Mouse (Mus musculus): Measurements from ENCODE around the gene Sarnp.

Sarnp gene

DNA sequence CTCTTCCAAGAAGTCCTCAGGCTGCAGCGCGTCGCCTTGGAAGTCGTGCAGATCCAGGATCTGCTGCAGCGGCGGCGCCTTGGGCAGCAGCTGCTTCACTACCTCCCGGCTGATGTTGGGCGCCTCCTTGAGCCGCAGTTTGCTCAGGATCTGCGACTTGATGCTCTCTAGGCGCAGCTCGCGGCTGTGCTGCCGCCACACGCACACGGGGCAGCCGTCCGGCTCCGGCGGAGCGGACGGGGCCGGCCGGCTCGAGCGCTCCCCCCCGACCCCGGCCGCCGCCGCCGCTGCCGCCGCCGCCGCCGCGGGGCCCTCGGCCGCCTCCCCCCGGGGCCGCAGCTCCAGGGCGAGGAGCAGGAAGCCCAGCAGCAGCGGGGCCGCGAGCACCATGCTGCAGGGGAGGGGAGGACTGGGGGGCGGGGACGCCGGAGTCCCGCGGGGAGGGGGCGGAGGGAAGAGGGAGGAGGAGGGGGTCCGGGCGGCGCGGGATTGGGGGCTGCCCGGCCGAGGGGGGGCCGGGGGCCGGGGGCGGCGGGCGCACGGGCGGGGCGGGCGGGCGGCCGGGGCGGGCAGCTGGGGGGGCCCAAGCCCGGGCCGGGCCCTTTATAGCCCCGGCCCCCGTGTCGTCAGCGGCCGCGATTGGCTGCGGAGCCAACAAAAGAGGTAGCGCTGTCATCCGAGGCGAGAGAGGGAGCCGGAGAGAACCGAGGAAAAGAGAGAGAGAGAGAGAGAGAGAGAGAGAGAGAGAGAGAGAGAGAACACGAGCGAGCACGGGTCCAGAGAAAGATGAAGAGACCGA lies 74.4 kb downstream of the Sarnp start, which contains the start of gene Gdf11:
TSS of gene Gdf11 (minus strand) at position 423 of the 799 bp plus-strand sequence.
- DNase-seq (ENCODE audit: low read depth, low spot score) = peak; percentile 64

DNA sequence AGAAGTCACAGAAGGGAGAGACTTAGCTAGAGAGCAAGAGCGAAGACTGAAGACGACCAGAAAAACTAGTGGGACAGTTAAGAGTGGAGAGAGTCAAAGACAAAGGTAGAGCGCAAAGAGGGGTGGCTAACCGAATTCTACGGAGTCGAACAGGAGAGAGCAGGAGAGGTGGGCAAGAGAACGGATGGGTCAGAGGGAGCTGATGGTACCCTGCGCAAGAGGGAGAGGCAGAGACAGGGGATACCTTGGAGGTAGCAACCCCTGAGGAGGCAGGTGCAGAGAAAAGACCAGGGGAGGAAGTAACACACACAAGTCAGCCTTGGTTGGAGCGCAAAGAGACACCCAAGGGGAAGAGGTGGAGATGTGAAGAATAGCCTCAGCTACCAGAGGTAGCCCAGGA lies 75.1 kb downstream of the Sarnp start:
- DNase-seq (ENCODE audit: low read depth, low spot score) = no peak

DNA sequence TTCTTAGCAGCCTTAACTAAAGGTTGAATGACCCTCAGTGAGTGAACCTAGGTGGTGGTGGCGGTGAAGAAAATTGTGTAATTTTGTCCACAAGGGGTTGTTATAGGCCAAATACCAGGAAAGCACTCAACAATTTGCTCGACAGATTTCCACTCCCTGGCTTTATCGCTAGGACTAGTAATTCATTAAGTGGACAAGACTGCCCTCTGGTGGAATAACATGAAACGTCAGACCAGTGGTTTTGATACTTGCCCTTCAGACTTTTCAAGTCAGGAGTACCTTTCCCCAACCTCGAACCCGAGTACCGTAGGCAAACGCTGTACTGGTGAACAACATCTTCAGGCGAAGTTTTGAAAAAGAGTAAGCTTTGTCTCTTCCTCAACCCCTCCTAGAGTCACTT lies 78.3 kb downstream of the Sarnp start:
- peak; percentile 95 for DNase-seq (ENCODE audit: low read depth, low spot score)

DNA sequence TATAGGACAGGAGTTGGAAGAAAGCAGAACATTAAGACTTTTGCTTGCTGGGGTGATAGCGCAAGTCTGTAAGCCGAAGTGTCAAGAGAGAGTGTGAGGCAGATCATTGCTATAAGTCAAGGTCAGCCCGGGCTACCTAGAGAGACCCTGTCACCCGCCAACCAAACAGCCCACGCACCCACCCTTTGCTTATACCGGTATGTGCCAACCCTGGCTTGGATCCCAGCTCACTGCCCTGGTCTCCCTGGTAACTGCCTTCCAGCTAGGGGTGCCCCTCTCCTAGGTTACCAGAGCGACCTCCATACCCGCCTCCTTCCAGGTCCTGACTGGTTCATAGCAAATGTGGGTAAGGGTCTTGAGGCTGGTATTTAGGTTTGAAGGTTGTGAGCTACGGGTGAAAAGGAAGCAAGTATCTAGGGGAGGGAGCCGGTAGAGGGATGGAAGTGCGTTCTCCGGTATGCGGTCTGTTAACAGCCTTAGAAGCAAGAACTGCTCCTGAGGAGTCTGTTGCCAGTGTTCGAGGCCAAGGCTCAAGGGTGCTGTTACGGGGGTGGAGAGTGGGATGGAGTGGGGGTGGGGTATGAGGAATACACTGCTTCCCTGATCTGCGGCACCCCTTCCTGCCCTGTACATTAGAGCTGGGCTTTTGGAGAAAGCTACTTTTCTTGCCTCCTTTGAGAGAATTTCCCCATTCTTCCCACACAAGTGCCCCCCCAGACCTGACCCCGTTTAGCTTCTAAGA lies 79.0 kb downstream of the Sarnp start:
- no peak for DNase-seq (ENCODE audit: low read depth, low spot score)

DNA sequence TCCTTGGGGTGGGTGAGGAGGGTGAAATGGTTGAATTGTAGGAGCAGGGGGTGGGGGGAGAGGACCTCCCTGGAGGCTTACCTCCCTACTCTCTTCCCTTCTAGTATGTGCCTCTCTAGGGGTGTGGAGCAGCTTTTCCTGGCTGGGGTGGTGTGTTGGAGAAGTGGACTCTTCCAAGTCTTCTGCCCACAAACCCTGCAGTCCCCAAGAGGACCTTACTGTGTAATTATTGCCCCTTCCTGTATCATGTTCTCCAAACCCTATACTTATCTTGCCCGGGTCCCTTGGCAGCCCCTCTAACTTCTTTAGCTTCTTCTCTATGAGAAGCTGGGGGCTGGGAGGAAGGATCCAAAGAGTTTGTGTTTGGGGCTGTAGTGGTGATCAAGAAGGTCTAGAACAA lies 79.7 kb downstream of the Sarnp start:
- DNase-seq (ENCODE audit: low read depth, low spot score) = no peak

DNA sequence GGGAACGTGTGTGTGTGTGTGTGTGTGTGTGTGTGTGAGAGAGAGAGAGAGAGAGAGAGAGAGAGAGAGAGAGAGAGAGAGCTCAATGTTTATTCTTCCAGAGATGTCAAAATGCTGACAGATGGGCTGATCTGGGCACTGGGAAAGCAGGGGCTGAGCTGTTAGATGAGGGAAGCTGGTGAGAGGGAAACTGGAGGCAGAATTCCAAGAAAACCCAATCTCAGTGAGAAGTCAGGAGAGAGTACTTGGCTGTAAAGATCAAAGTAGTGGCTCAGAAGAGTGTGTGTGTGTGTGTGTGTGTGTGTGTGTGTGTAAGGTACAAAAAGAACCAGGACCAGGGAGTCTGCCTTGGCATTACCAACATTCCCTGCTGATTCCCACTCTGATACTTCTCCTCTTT lies 80.4 kb downstream of the Sarnp start:
- no peak for DNase-seq (ENCODE audit: low read depth, low spot score)

DNA sequence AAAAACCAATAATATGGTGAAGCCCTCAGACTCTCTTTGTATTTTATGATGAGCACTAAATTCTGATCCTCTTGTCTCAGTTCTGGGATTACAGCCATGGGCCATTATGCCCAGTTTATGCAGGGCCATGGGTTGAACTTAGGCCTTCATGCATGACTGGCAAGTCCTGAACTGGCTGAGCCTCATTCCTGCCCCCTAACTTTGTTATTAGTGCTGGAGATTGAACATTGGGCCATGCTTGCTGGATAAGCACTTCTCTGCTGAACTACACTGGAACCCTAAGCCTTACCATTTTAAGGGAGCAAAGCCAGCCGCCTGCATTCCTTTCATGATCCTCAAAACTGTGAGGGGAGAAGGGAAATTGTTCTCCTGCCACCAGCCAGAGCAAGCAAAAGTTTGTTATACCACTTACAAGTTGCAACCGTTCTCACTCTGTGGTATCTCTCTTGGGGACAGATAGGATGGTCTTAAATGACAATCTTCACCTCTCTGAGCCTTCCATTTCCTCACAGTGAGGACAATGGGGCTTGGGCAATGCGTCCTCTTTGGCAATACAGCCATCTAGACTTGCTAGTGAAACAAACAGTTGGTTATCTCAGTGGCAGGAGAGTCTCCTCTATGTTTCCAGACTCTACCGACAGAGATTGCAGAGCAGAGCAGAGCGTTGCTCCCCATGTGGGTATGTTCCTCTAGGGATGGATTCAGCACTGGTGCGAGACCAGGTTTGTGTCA lies 82.8 kb downstream of the Sarnp start:
- DNase-seq (ENCODE audit: low read depth, low spot score) = no peak

DNA sequence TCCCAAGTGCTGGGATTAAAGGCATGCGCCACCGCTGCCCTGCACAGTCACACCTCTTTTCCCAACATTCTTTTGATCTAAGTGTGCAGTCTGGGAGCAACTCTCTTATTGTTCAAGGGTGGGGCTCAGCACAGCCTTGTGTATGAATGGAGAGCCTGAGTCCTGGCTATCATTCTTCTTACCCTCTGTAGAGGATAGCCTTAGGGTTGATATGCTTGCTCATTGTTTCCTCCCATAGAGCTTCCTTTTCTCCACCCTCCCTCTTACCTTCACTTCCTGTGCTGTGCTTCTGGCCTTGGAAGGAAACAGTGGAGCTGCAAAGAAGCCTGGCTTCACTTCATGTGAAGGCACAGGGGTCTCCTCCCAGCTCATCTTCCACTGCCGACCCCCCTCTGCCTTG lies 83.6 kb downstream of the Sarnp start, which contains the start of gene Cd63:
TSS of gene Cd63 (plus strand) at position 292 of the 400 bp plus-strand sequence.
- DNase-seq (ENCODE audit: low read depth, low spot score) = no peak

DNA sequence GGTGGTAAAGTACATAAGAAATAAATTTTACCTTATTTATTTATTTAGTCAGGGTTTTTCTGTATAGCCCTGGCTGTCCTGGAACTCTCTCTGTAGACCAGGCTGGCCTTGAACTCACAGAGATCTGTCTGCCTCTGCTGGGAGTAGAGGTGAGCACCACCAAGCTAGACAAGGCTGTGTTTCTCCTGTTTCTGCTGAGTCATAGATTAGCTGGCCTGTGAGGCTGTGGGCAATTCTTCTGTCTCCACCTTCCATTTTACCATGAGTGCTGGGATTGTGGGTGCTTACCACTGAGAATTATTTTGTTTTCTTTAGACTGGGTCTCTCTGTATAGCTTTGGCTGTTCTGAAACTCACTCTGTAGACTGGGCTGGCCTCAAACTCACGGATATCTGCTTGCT lies 84.3 kb downstream of the Sarnp start:
- no peak for DNase-seq (ENCODE audit: low read depth, low spot score)

DNA sequence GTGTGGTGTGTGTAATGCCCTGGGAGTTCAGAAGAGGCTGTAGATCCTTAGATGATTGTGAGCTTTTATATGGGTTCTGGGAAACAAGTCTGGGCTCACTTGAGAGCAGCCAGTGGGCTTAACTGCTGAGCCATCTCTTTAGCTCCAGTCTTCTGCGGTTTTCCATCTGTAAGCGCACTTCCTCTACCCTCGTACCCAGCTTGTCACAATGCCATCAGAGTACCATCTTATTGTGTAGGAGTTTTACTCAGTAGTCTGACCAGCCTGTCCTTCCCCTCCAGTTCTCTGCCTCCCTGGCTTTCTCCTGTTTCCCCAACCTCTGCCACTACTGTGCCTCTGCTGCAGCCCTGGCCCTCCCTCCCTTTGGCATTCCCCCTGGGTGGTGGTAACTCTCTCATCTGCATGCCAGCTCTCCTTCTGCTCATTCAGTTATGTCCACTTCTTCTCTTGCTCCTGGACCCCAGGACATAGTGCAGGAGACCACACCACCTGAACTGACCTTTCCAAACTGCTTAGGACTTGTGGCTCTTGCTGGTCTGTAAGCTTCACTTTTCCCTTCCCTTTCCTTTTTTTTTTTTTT lies 85.4 kb downstream of the Sarnp start:
- no peak for DNase-seq (ENCODE audit: low read depth, low spot score)

DNA sequence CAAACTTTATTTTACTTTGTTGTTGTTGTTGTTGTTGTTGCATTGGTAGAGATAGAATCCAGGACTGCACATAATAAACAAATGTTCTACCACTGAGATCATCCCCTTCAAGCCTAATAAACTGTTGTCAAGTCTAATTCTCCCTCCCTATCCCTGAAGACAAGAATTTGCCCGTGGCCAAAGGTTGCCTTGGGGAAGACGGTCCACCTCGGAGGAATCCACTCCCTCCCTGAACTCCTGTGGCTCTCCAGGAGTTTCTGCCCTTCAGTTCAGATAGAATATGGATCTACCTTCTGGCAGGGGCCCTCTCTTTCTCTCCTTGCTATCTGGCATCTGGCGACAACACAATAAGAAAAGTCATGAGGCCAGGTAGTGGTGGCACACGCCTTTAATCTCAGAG lies 87.7 kb downstream of the Sarnp start:
- no peak for DNase-seq (ENCODE audit: low read depth, low spot score)

DNA sequence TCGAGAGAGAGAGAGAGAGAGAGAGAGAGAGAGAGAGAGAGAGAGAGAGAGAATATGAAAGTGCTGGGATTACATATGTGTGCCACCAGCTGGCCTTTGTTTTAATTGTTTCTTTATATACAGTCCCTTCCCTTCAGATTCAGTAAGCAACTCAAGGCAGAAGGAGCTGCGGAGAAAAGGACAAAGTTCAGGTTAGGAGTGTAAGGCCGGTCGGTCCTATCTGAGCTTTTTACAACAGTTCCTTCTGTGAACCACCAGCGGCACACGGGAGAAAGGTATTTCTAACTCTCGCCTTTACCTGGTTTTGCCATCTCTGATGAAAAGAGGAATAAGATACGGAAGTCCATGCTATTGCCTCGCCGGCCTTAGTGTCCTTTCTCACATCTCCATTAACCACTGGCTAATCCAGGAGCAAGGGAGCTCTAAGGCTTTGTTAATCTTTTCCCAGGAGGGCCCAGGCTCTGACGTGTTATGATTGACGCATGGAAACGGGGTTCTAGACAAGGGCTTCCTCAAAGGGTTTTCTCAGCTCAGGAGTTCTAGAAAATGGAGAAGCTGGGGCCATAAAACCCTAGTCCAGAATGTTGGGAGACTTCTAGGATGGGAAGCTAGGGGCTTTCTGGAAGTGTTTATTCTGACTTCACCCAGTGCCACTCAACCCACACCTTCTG lies 91.8 kb downstream of the Sarnp start:
- DNase-seq (ENCODE audit: low read depth, low spot score) = peak; percentile 59

DNA sequence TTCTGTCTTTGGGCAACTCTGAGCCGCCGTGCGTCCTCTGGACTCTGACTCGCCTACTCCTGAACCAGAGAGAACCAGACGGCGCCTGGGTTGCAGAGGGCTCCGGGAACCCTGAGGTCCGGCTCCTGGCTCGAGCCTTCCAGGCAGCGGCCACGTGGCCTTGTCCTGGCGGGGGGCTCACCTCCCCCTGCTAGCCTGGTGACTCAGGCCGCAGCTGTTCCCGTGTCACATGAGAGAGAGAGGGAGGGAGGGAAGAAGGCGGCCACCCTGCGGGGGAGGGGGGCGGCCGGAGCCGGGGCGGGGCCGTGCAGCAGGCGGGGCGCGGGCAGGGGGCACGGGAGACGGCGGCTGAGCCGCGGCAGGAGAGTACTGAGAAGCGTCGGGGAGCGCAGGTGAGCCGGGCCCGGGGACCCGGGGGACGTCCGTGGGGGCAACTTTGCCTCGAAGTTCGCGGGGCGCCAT lies 92.5 kb downstream of the Sarnp start:
- peak; percentile 88 for DNase-seq (ENCODE audit: low read depth, low spot score)

DNA sequence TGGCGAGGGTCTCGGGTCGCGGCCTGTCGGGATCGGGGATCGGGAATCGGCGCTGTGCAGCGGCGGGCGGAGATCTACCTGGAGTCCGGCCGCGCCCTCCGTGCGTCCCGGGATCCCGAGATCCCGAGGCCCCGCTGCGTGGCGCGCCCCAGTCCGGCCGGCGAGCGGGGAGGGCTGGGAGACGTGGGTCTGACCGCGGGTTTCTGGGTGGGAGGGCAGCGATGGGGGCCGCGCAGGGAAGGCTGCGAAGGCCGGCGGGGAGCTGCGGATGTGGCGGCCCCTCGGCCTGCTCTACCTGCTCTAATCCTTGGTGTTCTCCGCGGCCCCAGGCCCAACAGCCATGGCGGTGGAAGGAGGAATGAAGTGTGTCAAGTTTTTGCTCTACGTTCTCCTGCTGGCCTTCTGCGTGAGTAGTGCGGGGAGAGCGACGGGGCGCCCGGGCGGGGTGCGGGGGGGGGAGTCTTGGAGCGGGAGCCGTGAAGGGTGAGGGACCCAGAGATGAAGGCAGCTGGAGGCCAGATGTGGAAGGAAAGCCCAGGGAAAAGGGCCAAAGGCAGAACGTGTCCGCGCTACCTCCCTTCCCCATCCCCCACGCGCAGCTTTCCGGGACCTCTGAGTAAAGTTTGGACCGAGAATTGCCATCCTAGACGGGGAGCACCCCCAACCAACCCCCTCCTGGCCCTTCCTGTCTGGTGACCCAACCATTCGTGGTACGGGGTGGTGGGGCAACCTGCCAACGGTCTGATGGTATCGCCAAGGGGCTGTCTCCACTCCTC lies 93.1 kb downstream of the Sarnp start:
- DNase-seq (ENCODE audit: low read depth, low spot score) = peak; percentile 67

DNA sequence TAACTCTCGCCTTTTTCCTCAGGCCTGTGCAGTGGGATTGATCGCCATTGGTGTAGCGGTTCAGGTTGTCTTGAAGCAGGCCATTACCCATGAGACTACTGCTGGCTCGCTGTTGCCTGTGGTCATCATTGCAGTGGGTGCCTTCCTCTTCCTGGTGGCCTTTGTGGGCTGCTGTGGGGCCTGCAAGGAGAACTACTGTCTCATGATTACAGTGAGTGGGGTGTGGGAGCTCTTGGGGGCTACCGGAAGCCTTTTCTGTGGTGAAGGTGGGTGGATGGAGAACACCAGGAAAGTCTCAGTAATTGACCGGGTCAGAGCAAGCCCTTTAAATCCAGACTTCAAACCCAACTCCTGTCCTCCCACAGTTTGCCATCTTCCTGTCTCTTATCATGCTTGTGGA lies 94.3 kb downstream of the Sarnp start:
- DNase-seq (ENCODE audit: low read depth, low spot score) = no peak

DNA sequence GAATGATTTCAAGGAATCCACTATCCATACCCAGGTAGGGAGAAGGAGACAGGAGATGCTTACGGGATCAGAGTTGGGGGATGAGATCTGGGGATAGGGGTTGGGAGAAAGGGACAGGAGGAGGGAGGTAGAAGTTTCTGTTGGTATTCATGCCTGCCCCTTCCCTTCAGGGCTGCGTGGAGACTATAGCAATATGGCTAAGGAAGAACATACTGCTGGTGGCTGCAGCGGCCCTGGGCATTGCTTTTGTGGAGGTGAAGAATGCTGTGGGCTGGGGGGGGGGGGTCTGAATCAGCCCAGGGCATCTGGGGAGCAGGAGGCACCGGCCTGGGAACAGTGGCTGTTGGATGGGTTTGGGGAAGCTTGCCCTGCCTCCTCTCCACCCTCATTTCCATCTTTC lies 95.1 kb downstream of the Sarnp start:
- DNase-seq (ENCODE audit: low read depth, low spot score) = no peak

DNA sequence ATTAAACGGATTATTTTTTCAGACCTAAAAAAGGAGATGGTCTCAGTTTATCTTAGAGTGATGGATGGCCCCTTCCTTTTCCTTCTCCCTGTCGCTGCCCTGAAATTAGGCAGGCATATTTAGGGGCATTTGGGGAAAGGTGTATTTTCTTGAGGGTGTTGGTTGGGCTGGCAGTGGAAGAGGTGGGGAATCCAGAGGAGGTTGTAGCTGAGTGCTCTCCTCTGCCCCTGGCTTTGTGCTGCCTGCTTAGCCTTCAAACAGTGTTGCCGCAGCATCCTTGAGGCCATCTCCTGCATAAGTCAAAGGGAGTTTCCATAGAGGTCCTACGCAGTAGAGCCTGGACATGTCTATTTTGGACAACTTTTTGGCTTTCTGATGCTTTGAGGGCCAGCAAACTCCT lies 95.7 kb downstream of the Sarnp start:
- no peak for DNase-seq (ENCODE audit: low read depth, low spot score)

DNA sequence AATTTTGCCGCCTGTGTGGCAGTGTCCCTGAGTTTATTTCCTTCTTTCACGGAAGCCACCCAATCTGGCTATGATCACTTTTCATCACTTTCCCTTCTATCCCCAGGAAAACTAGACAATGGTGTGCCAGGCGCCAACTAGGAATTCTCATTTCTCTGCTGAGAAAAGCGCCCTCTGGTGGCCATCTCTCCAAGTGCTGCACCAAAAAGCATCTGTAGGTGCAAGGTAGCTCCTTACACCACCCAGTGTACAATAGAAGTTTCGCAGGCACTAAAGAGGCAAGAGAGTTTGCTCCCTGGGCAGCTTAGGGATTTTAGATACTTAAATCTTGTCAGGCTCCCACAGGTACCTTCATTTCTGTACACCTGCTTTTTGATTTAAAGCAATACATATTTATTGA lies 96.1 kb downstream of the Sarnp start:
- DNase-seq (ENCODE audit: low read depth, low spot score) = peak; percentile 97

DNA sequence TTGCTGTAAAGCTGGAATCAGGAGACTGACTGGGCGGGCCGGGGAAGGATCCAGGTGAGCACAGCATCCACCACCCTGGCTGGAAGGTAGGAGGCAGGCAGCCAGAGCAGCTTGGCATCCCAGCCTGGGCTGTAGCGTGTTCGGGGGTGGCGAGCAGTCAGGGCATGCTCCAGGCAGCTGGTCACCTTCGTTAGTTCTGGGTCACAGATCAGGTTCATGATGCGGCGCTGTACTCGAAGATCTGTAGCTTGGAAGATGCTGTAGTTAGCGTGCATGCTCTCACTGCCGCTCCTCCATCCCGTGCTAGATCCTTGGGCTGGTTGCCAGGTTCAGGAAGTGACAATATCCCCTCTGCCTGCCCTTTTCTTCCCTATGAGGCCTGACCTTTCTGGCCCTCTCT lies 96.6 kb downstream of the Sarnp start:
- DNase-seq (ENCODE audit: low read depth, low spot score) = no peak

DNA sequence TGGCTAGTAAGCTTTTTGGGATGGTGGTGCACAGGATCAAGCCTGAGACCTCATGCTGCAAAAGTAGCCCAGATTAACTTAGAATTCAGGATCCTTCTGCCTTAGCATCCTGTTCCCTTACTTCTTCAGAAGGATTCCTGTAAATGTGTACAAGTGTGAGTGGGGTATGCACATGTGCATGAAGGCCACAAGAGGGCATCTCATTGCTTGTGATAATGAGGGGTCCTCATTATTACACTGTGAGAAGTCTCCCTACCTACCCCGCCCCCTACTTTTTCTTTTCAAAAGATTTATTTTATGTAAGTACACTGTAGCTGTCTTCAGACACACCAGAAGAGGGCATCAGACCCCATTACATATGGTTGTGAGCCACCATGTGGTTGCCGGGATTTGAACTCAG lies 98.4 kb downstream of the Sarnp start:
- DNase-seq (ENCODE audit: low read depth, low spot score) = no peak

DNA sequence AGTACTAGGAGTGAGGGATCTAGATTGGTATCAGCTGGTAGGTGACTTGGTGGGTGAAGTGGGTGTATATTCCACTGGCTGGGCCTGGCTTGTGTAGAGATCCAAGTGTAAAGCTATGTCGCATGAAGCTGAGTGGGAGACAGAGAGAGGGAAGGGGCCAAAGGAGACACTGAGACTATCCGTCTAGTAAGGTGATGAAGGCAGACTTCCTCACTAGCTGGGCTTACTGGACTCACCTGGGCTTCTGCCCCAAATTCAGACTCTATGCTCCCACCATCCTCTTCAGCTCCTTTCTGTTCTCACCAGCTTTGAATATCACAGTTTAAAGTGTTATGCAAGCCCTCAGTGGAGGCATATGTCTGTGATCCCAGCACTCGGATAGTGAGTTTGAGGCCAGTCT lies 99.5 kb downstream of the Sarnp start:
- no peak for DNase-seq (ENCODE audit: low read depth, low spot score)
